Mouse (Mus musculus) ES-E14 (cell line): ENCODE measurements around the gene Ip6k1. TPM values are rescaled to one million over a fixed set of nuclear protein-coding genes. Genes with fewer than 3 reads are reported as not detected.

Experiments used
- DNase-seq: peaks from one replicate; pipeline ENCODE4 v3.0.0-alpha.2; 2013; ENCODE audit warnings: low read depth, low spot score
- H3K27ac ChIP-seq: 2 replicates; pipeline ENCODE4 v1.5.1; 2012; ENCODE audit warnings: low read depth, mild to moderate bottlenecking, low read length, moderate library complexity, mixed read lengths; ENCODE audit not compliant: poor library complexity, insufficient read depth, severe bottlenecking
- H3K36me3 ChIP-seq: 2 replicates; pipeline ENCODE4 v1.6.1; 2012; ENCODE audit warnings: mild to moderate bottlenecking, low read length, moderate library complexity, mixed read lengths; ENCODE audit not compliant: control insufficient read depth, poor library complexity, insufficient read depth, severe bottlenecking
- H3K4me1 ChIP-seq, 2 experiments: fragments of 150-350 bp in 1 of 2; sonication (generic) in 1 of 2; 2 replicates each; pipeline ENCODE4 v1.6.1; 2012; ENCODE audit warnings: low read length in 2 of 2, mild to moderate bottlenecking in 1 of 2, mixed read lengths in 1 of 2; ENCODE audit not compliant: control insufficient read depth in 2 of 2, insufficient read depth in 2 of 2, poor library complexity in 1 of 2
- H3K4me3 ChIP-seq, 2 experiments: fragments of 150-350 bp in 1 of 2; sonication (generic) in 1 of 2; 2 replicates each; pipeline ENCODE4 v1.5.1; 2012; ENCODE audit warnings: low read length in 2 of 2, low read depth in 1 of 2, mild to moderate bottlenecking in 1 of 2, mixed read lengths in 1 of 2; ENCODE audit not compliant: insufficient read depth in 1 of 2, poor library complexity in 1 of 2, severe bottlenecking in 1 of 2
- H3K9ac ChIP-seq: 2 replicates; pipeline ENCODE4 v1.6.1; 2012; ENCODE audit warnings: low read depth, mild to moderate bottlenecking, low read length, mixed read lengths; ENCODE audit not compliant: poor library complexity, insufficient read depth, severe bottlenecking
- H3K9me3 ChIP-seq: fragments of 150-350 bp; sonication (generic); 2 replicates; pipeline ENCODE4 v1.6.1; 2012; ENCODE audit warnings: low read depth, mild to moderate bottlenecking, low read length; ENCODE audit not compliant: control insufficient read depth, insufficient read depth
- CHD2 ChIP-seq: IDR thresholded peaks from 2 replicates; pipeline ENCODE4 v1.6.1; 2014; ENCODE audit warnings: mild to moderate bottlenecking, low read depth, low read length, inconsistent platforms
- HCFC1 ChIP-seq: IDR thresholded peaks from 2 replicates; pipeline ENCODE4 v1.6.1; 2012; ENCODE audit warnings: low read length, inconsistent platforms, borderline replicate concordance; ENCODE audit not compliant: insufficient read depth
- MAFK ChIP-seq: IDR thresholded peaks from 2 replicates; pipeline ENCODE4 v1.6.1; 2014; ENCODE audit warnings: mild to moderate bottlenecking, low read depth, low read length, inconsistent platforms; ENCODE audit not compliant: insufficient read depth
- ZC3H11A ChIP-seq: IDR thresholded peaks from 2 replicates; pipeline ENCODE4 v1.6.1; 2012; ENCODE audit warnings: low read depth, mild to moderate bottlenecking, inconsistent platforms, low read length, borderline replicate concordance
- ZNF384 ChIP-seq: IDR thresholded peaks from 2 replicates; pipeline ENCODE4 v1.6.1; 2012; ENCODE audit warnings: low read depth, low read length, inconsistent platforms
- in situ Hi-C, 2 experiments: fragments of 600-800 bp; cut with MboI; formaldehyde crosslinking; loops; one replicate each; pipeline ENCODE4 v1.15.1; 2025; ENCODE audit warnings: low sequenced_read_pairs in 2 of 2, inconsistent platforms in 1 of 2; ENCODE audit not compliant: unreplicated experiment in 2 of 2
- total RNA-seq: library from RNA; depleted of rRNA; stranded (reverse); fragments of 300-350 nt; gene quantifications from 2 replicates; pipeline ENCODE4 v1.2.3, GENCODE M21; 2012

Ip6k1 gene
- total RNA-seq, 1 experiment, result 41.0 TPM

- Histone ChIP-seq H3K9me3 (no peaks in the 10 kb centered on the region), H3K27ac (no peak overlapping the region), H3K36me3 (no peaks in the 10 kb centered on the region), H3K4me1 (peaks cover 0 to 7% of the 10 kb centered on the region in 2 experiments; a peak in 1 of 4 replicates), H3K4me3 (no peak overlapping the region), H3K9ac (no peak overlapping the region)
- no peak for DNase-seq
- in situ Hi-C loops, result no loop called here
- no peak for TF ChIP-seq MAFK
Measured at GRCm38 (mm10) chr9:107978815-107979214, 23.5 kb upstream of the Ip6k1 start.

- no peaks in the 10 kb centered on the region for H3K9me3 ChIP-seq
- H3K4me3 ChIP-seq, result no peak overlapping the region
- no peak overlapping the region for H3K9ac ChIP-seq
- DNase-seq, result no peak
- H3K36me3 ChIP-seq, result no peaks in the 10 kb centered on the region
- H3K4me1 ChIP-seq, result peaks cover 2 to 10% of the 10 kb centered on the region in 2 experiments; a peak in 1 of 4 replicates
- no peak overlapping the region for H3K27ac ChIP-seq
- in situ Hi-C loops, result no loop called here
- TF ChIP-seq HCFC1, result no peak
- no peak for TF ChIP-seq CHD2
- no peak for TF ChIP-seq ZNF384
- TF ChIP-seq MAFK, result no peak
- TF ChIP-seq ZC3H11A, result no peak
Measured at GRCm38 (mm10) chr9:107981684-107982605, 20.4 kb upstream of the Ip6k1 start.

DNA sequence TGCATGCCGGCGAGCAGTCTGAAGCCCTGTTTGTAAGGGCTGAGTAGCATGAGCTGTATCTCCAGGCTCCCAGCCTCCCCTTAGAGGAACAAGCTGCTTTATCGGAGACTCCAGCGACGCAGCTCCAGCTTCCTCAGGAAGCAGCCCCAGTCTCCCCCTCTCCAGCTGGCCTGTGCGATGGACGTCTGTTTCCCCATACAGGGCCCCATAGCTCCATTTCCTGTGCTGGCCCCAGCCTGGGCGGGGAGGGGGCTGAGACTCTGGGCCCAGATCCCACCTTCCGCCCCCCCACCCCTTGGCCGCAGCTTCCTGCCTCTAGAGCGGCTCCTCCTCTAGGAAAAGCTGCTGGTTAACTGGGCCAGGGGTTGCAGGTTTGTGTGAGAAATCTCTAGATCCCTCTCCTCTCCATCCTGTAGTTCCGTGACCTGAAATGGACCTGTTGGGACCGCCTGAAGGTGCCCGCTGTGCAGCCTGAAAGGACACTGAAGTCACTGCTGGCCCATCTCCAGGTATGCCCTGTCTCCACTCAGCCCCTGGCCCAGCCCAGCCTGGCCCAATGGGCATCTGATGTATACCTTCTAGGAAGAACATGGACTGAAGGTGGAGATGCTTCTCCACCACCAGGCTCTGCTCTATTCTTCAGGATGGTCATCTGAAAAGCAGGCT, 19.5 kb upstream of the Ip6k1 start, which contains the start of gene Gm20661:
Gm20661 (plus strand) TSS at position 378 of the 666 bp plus-strand sequence.
- H3K4me1 ChIP-seq, result peaks cover 2 to 14% of the 10 kb centered on the region in 2 experiments; a peak in 2 of 4 replicates
- peak within 1 kb of the TSS; percentile 1 to 36; a peak in 1 of 4 replicates for H3K4me3 ChIP-seq
- H3K9ac ChIP-seq, result no peak within 1 kb of the TSS
- no peaks in the 10 kb centered on the region for H3K36me3 ChIP-seq
- in situ Hi-C loops, result no loop called here
- no peak within 1 kb of the TSS for H3K27ac ChIP-seq
- no peaks in the 10 kb centered on the region for H3K9me3 ChIP-seq
- TF ChIP-seq HCFC1, result no peak
- no peak for TF ChIP-seq CHD2
- TF ChIP-seq ZC3H11A, result no peak
- no peak for TF ChIP-seq ZNF384
- no peak for TF ChIP-seq MAFK
- DNase-seq, result no peak

DNA sequence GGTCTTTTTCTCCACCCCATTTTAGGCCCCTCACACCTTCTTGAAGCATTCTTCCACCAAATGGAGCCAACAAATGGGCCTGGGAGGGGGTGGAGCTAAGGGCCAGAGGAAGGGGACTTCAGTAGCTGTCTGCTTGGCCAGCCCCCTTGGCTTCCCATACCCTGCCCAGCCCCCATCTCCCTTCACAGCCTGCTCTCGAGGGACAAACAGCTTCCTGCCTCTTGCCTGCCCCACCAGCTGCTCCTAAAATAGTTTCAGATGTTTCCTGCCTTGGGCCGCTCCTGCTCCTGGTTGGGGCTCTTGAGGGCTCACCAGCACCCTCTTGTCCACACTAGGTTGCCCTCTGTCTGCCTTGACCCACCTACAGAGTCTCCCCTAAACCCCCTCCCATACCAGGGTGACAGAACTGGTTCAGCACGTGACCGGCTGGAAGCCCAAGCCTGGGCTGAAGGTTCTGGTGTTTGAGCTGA, 18.8 kb upstream of the Ip6k1 start:
- in situ Hi-C loops, result no loop called here
- no peak for TF ChIP-seq HCFC1

More for the DNA sequence above, 18.8 kb upstream of the Ip6k1 start:
- Histone ChIP-seq H3K27ac (no peak overlapping the region), H3K4me1 (peaks cover 2 to 15% of the 10 kb centered on the region in 2 experiments; a peak in 2 of 4 replicates), H3K9me3 (no peaks in the 10 kb centered on the region), H3K9ac (no peak overlapping the region), H3K36me3 (no peaks in the 10 kb centered on the region), H3K4me3 (no peak overlapping the region)
- no peak for DNase-seq
